Mouse (Mus musculus) NIH3T3 (cell line): ENCODE results near the gene Sulf2.

ENCODE experiments used
- DNase-seq: peaks from one replicate; pipeline ENCODE4 v3.0.0-alpha.2; 2012; ENCODE audit warnings: low read depth

Gene Sulf2

DNA sequence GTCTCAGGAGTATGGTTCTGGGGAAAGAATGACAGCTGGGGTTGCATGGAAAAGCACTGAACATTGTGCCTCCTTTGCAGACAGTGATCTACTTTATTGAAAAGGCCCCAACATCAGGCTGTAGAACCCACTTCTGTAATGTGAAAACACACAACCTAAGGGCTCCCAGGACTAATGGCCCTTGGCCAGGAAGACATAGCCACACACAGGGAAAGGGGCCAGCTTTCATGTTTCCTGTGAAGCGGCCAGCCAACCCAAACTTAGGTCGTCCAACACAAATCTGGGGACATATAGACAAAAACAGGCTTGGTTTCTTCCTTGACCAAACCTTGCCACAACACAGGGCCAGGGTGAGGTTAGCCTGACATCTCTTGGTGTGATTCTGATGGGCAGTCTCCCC is 35.5 kb downstream of the Sulf2 start:
- DNase-seq: peak; percentile 46

DNA sequence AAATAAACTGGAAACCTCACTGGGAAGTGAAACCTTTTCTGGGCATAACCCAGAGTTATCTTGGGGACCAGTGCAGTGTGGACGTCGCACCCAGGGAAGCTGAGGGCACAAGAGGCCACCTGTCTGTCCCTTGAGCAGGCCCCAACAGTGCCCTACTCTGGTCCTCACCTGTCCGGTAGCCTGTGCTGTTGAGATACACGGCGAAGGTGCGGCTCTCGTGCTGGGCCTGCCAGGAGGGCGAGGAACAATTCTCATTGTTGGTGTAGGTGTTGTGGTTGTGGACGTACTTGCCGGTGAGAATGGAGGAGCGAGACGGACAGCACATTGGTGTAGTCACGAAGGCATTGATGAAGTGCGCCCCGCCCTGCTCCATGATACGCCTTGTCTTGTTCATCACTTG is 38.8 kb downstream of the Sulf2 start:
- no peak for DNase-seq

DNA sequence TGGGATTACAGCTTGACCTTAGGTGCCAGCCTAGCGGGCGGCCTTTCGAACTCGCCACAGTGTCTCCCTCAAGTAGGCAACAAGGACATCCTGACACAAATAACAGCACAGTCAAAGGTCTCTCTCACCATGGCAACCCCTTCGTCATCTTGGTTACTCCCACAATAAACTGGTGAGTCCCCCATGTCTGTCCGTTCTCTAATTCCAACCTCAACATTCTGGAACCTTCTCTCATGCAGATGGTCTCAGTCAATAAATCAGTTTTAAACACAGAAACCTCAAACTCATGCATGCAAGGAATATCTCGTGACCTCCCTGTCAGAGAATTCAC is 39.2 kb downstream of the Sulf2 start:
- DNase-seq: no peak

DNA sequence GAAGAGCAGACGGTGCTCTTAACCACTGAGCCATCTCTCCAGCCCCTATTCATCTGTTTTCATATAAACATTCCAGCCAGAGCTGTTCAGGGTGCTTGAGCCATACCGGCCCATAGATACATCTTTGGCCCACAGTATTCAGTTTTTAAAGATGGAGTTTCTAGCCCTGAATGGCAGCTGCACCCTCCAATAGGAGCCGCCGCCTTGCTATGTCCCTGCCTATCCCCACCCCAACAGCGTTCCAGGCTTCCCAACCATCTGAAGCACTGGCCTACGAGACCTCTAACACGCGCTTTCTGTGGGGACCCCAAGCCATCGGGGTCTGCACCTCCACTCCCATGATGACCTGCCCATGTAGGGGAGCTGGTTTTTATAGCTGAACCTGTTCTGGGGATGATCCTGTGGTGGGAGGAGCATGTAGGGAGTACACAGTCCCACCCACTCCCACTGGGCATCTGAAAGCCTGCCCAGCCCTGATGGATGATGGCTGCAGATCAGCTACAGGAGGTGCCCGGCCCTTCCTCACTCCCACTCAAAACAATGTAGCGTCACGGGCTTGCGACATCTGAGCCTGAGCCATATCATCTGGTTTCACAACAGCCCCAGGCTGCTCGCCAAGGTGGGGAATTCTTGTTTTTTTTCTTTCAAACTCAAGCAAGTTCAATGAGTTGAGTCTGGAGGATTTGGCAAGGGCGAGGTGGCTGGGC is 39.7 kb downstream of the Sulf2 start:
- DNase-seq: peak; percentile 97

DNA sequence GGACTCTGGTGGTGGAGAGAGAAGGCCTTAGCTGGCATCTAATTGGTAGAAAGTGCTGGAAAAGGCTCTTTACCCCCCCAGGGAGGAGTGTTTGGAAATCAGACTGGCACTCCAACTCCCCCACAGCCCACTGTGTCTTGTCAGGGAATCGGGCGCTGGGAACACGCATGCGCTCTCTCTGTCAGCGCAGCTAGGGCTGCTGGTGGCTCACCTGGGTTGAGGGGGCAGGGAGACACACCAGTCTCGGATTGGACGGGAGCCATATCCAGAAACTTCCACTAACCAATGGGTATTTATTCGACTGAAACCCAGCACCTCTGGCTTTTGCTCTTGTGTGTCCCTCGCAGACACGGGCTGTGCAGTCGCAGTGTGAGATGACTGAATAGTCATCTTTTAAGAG is 42.5 kb downstream of the Sulf2 start:
- no peak for DNase-seq

DNA sequence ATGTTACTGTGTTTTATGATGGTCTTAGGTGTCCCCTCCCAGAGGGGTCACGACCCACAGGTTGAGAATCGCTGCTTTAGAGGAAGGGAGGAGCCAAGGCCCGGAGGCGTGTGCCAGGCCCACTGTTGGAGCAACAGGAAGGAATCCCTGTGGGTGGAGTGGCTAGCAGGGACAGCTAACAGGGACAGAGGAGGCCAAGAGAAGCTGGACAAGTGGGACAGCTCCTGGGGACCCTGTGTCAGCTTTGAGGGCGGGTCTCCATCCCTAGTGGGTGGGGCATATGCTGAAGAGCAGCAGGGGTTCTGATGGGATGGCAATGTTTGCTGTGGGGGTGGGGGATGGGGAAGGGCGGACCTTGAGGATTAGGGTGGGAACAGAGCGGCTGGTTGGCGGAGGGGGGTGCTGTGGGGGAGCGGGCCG is 43.6 kb downstream of the Sulf2 start:
- no peak for DNase-seq

DNA sequence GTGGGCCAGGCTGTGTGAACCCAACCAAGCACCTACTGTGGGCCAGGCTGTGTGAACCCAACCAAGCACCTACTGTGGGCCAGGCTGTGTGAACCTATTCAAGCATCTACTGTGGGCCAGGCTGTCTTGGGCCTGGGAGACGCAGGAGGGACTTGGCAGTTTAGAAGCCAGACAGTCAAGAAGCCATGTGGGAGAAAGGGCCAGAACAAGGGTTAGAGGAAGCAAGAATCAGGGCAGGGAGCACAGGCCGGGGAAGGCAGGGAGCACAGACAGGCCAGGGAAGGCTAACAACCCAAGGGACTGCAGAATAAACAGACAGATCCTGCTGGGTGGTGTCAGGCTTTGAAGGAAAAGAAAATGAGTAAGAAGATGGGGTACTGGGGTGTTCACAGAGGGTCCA is 44.2 kb downstream of the Sulf2 start:
- no peak for DNase-seq

DNA sequence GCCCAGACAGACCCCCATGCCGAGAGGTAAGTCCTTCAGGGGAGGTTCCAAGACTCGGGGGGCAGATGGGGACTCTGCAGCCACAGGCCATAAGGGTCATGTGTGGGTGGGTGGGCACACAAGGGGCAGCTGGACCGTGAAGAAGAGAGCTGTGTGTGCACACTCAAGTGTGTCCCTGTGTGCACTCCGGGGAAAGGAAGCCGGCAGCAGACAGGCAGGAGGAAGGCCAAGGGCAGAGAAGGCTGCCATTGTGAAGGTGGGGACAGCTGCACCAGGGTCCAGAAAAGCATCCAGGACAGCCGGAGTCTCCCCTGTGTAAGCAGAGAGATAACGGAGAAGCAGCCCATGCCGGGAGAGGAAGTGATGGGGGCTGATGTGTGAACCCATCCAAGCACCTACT is 44.7 kb downstream of the Sulf2 start:
- no peak for DNase-seq

DNA sequence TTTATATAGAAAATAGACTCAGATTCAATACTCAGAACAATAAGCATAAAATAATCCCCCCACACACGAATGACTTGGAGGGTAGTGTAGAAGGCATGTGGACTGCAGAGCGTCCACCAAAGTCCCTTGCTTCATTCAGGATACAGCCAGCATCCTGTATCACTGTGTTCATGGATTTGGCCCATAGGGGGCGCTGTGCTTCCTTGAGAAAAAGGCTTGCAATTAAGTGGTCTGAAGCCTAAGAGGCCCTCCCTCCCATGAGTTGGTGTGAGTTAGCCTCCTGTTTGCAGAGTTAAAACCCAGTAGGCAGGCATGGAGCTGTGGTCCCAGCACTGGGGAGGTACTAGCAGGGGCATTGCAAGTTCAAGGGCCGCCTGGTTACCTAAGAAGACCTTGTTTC is 47.1 kb downstream of the Sulf2 start:
- DNase-seq: peak; percentile 90

- no peak for DNase-seq
Observed at GRCm38 (mm10) chr2:166107911-166108310, 47.6 kb downstream of the Sulf2 start.

DNA sequence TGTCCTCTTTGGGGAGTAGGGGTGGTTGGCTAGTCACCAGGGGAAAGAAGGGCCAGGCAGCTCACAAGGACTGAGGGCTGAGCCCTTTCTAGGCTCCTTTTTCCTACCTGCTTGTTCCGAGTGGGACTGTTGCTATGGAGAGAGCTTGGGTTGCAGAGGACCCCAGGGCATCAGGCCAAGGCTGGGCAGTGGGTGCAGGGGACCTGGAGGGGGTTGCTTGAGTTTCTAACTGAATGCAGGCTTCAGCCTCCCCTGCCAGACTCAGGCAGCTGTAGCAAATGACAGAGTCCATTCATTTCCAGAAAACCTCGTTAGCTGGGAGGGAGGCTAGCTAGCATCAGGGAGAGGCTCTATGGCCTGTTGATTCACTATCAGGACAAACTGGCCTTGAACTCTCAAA is 48.8 kb downstream of the Sulf2 start:
- no peak for DNase-seq

DNA sequence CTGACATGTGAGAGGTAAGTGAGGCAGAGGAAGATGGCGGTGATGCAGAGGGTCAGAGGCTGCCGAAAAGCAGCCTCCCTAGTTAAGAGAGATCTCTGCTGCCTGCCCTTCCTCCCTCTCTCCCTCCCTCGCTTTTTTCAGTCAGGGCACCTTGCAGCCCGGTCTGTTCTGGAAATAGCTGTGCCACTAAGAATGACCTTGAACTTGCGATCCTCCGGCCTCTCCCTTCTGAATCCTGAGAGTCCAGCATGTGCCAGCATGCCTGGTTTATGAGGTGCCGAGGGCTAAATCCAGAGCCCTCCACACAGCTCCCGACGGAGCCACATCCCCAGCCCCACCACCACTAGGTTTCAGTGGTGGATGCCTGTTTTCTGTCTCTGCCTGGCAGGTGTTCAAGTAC is 49.6 kb downstream of the Sulf2 start:
- no peak for DNase-seq

- peak; percentile 65 for DNase-seq
Observed at GRCm38 (mm10) chr2:166102893-166103292, 52.6 kb downstream of the Sulf2 start.

GRCm38 (mm10) chr2:166100309-166101262 is 54.9 kb downstream of the Sulf2 start:
- DNase-seq: no peak

DNA sequence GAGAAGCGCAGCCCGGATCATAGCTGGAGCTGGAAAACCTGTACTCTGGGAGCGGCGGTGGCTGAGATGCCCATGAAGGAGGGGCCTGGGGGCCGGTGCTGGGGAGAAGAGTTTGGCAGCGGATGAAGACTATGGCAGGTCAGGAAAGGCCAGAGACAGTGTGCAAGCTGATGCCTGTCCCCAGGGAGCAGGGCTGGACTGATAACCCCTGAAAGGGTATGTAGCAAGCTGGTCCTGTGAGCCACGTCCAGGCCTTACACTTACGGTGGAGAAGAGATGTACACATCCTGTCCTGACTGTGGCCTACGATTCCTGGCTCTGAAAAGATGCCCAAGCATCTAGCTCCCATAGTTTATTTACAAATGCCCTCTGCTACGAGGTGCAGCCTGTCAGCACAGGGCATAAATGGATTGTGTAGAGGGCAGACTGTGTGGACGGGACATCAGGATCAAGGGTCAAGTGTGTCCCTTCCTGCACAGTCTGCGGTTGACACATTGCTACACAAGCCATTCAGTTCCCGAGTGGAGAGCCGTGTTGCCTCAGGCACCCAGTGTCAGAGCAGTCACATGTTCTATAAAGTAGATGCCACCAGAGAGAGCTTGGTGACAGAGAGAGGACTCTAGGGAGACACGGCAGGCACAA is 57.0 kb downstream of the Sulf2 start:
- no peak for DNase-seq

DNA sequence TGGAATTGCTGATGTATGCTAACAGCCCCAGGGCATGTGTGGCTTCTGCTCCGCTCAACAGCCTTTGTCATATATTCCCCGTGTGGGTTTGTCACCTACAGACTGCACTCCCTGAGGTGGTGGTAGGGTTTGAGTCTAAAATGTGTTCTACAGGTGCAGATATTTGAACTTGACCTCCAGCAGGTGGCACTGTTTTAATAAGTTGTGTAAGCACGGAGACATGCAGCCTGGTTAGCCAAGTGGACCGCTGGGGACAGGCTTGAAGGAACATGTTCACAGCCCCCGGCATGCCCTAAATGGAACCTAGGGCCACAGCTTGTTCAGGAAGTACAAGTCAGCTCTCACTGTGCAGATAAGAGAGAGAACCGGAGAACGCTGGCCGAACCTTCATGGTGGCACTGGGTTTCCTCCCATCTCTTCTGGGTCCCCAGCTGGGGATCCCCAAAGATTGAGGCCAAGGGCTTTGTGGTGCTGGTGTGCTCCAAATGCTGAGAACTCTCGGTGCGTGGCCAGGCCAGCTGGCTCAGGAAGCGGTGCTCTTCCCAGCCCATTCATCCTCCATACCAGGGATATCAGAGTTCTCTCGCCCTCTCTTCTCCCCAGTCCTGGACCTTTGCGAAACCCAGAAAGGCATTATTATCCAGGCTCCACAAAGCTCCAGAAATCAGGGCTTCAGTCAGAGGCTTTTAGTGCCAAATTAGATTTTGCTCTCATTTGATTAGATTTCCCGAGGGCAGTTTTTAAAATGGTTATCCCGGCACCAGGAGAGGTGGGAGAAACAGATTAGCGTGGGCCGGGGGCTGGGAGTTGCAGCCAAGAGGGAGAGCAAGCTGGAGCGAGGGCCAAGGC is 57.8 kb downstream of the Sulf2 start:
- peak; percentile 63 for DNase-seq

DNA sequence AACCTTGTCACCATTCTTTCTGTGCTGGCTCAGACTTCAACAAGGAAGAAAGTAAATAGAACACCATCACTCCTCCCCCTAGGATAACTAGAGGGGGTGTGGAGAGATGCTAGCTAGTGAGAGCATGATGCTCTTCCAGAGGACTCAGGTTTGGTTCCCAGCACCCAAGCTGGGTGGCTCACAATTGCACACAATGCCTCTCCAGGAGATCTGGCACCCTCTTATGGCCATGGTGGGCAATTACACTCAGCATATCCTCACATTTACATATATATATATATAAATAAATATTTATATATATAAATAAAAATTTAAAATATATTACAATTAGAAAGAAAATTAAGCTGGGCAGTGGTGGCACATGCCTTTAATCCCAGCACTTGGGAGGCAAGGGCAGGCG is 58.6 kb downstream of the Sulf2 start:
- DNase-seq: no peak

DNA sequence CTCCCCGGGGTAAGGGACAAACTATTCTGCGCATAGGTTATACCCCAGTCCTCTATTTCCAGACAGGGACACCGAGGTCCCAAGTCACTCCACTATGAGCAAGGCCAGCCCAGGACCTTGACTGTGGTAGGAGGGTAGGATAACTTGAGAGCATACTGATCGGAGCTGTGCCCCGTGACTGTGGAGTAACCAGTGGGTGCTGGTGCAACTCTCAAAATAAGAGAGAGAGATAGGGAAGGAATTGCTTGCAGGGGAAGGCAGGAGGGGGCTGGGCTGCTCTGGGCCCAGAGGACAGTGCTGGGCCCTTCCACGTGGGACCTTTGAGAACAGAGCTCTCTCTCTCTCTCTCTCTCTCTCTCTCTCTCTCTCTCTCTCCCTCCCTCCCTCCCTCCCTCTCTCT is 59.2 kb downstream of the Sulf2 start:
- no peak for DNase-seq

- DNase-seq: no peak
Observed at GRCm38 (mm10) chr2:166092412-166092811, 63.1 kb downstream of the Sulf2 start.

GRCm38 (mm10) chr2:166091599-166091998 is 63.9 kb downstream of the Sulf2 start:
- no peak for DNase-seq

- DNase-seq: no peak
Observed at GRCm38 (mm10) chr2:166090131-166090581, 65.3 kb downstream of the Sulf2 start.

GRCm38 (mm10) chr2:166088991-166089390 is 66.5 kb downstream of the Sulf2 start:
- DNase-seq: no peak
